ENCODE assay signal across 8 mouse cellular contexts in the genomic region with DNA sequence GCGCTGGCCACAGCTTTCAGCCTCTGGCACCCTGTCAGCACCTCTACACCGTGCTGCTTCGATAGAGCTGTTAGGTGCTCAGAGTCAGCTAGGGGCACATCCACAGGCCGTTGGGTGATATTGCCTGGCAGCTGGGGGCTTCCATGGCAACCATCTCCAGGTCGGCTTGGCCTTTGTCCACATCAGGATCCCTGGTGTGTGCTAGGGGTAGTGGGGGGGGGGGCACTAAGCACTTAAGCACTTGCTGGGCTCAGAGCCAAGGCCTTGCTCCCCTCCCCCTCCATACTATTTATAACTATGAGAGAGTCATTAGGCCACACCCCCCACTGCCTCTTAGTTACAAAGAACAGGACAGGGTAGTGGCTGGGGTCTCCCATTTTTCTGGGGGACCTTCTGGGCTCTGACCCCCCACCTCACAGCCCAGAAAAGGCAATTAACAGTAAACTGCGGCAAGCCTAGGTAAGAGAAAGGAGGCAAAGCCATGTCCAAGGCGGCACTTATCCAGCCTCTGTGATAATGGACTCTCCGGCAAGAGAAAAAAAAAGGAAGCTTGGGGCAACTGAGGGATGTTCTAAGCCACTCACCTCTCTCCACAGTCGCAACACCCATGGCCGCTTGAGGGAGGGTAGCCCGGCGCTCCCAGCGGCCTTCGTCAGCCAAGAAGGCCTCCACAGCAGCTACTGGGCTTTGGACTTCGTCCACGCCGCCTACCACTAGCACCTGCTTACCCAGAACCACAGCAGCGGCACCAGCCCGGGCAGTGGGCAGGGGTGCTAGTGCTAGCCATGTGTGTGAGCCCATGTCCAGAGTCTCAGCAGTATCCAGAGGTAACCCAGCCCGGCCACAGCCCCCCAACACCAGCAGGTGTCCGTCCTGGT. TPM values are rescaled to one million over a fixed set of nuclear protein-coding genes. Genes with fewer than 3 reads are reported as not detected.
DNase-seq lines count a peak whose midpoint lies in the region; ATAC-seq and TF ChIP-seq lines count a peak whose summit lies in the region.

No protein-coding gene starts in this region.

- TF ChIP-seq CTCF in heart, postnatal 0 days (IDR thresholded peaks at IDR 0.05; ENCODE audit: low read depth) = 0 out of 2 replicates have a peak, but pooled peaks have one; percentile 11

- H3K4me3 ChIP-seq in heart, postnatal 0 days (ENCODE audit: low read depth, low read length) = peak overlapping the region; percentile 65
- no peak overlapping the region for H3K4me3 ChIP-seq in limb, embryonic 11.5 days (ENCODE audit: low read depth, low read length)
- H3K4me3 ChIP-seq in midbrain, embryonic 15.5 days = peak overlapping the region; percentile 68

- H3K4me2 ChIP-seq in heart, postnatal 0 days (ENCODE audit: low read depth, low read length) = peak overlapping the region; percentile 98
- peak overlapping the region; percentile 95; the same call in 1 of the 2 replicates for H3K4me2 ChIP-seq in limb, embryonic 11.5 days (ENCODE audit: low read depth, severe bottlenecking)
- H3K4me2 ChIP-seq in midbrain, embryonic 15.5 days = peak overlapping the region; percentile 73

- peak; percentile 33 for DNase-seq in embryo, embryonic 10 days (ENCODE audit: low spot score)
- DNase-seq in embryo, embryonic 9.5 days (ENCODE audit: extremely low spot score) = no peak
- peak; percentile 89 for DNase-seq in heart, postnatal 0 days (ENCODE audit: low spot score)
- no peak for DNase-seq in limb, embryonic 11.5 days (ENCODE audit: low spot score)
- DNase-seq in ovary, postnatal 10 days (ENCODE audit: low spot score) = no peak
- DNase-seq in thymus, postnatal 36 days = no peak

- 33% methylated on average over 21 of the region's 21 CpGs for WGBS in heart, postnatal 0 days
- 77% methylated on average over 21 of the region's 21 CpGs for WGBS in limb, embryonic 11.5 days
- 41% methylated on average over 21 of the region's 21 CpGs for WGBS in midbrain, embryonic 15.5 days

- no peaks in the 10 kb centered on the region for H3K9me3 ChIP-seq in heart, postnatal 0 days (replicated peaks; ENCODE audit: control insufficient read depth, low read length)
- no peaks in the 10 kb centered on the region for H3K9me3 ChIP-seq in limb, embryonic 11.5 days (ENCODE audit: control insufficient read depth, low read length)
- H3K9me3 ChIP-seq in midbrain, embryonic 15.5 days = no peaks in the 10 kb centered on the region

- peak; percentile 81 for TF ChIP-seq EP300 in heart, postnatal 0 days (IDR thresholded peaks at IDR 0.05; ENCODE audit: low read depth)

- H3K4me1 ChIP-seq in heart, postnatal 0 days (ENCODE audit: control insufficient read depth, insufficient read depth) = peaks cover 26% of the 10 kb centered on the region
- H3K4me1 ChIP-seq in limb, embryonic 11.5 days (ENCODE audit: control insufficient read depth, insufficient read depth, low read length) = peaks cover 19% of the 10 kb centered on the region
- peaks cover 50% of the 10 kb centered on the region for H3K4me1 ChIP-seq in midbrain, embryonic 15.5 days

- peak overlapping the region; percentile 93 for H3K27ac ChIP-seq in heart, postnatal 0 days (ENCODE audit: low read depth)
- H3K27ac ChIP-seq in limb, embryonic 11.5 days (replicated peaks; ENCODE audit: low read depth, low read length) = no peak overlapping the region; the same call in 1 of the 2 replicates
- peak overlapping the region; percentile 87 for H3K27ac ChIP-seq in midbrain, embryonic 15.5 days

- 0 out of 2 replicates have a peak, but pooled peaks have one; percentile 15 for ATAC-seq in common myeloid progenitor, adult 5-6 weeks (replicated peaks; ENCODE audit: low read depth, poor library complexity, severe bottlenecking)
- peak; percentile 83 for ATAC-seq in heart, postnatal 0 days (ENCODE audit: insufficient read depth, low read depth)
- peak; percentile 11 for ATAC-seq in limb, embryonic 11.5 days (ENCODE audit: insufficient number of reproducible peaks, low FRiP score, low TSS enrichment, low read depth)
- ATAC-seq in midbrain, embryonic 15.5 days (replicated peaks) = peak; percentile 55

- peaks cover 12% of the 10 kb centered on the region for H3K36me3 ChIP-seq in heart, postnatal 0 days (replicated peaks; ENCODE audit: control insufficient read depth, insufficient read depth, low read length)
- H3K36me3 ChIP-seq in limb, embryonic 11.5 days (ENCODE audit: control insufficient read depth, insufficient read depth, low read length) = no peaks in the 10 kb centered on the region
- peaks cover 7% of the 10 kb centered on the region for H3K36me3 ChIP-seq in midbrain, embryonic 15.5 days (replicated peaks)

- no peaks in the 10 kb centered on the region for H3K27me3 ChIP-seq in heart, postnatal 0 days (ENCODE audit: control insufficient read depth, insufficient read depth, low read length)
- no peaks in the 10 kb centered on the region for H3K27me3 ChIP-seq in limb, embryonic 11.5 days (ENCODE audit: control insufficient read depth, insufficient read depth, low read length)
- no peaks in the 10 kb centered on the region for H3K27me3 ChIP-seq in midbrain, embryonic 15.5 days (replicated peaks)

- peak overlapping the region; percentile 24 for H3K9ac ChIP-seq in heart, postnatal 0 days (replicated peaks; ENCODE audit: low read depth, low read length)
- peak overlapping the region; percentile 17; the same call in 1 of the 2 replicates for H3K9ac ChIP-seq in limb, embryonic 11.5 days (ENCODE audit: low read length)
- H3K9ac ChIP-seq in midbrain, embryonic 15.5 days = peak overlapping the region; percentile 72

RNA-seq across cellular contexts. Expression of a gene that starts 9.8 kb away (rescaled TPM):
- 11.0 and 15.4 TPM in 2 replicates for total RNA-seq in common myeloid progenitor, adult 5-6 weeks (2017)
- 14.0 and 24.0 TPM in 2 replicates for total RNA-seq in heart, postnatal 0 days (2014; rRNA removed; ENCODE audit: low replicate concordance)
- 25.1 and 26.2 TPM in 2 replicates for polyA plus RNA-seq in heart, postnatal 0 days (2015; fragmentation: Nextera tagmentation; extraction: Ambion mirVana)
- 46.0 and 55.5 TPM in 2 replicates for polyA plus RNA-seq in limb, embryonic 11.5 days (2014; fragmentation: Nextera tagmentation; extraction: Ambion mirVana)
- polyA plus RNA-seq in midbrain, embryonic 15.5 days (2015; fragmentation: Nextera tagmentation; extraction: Ambion mirVana) = 70.2 and 71.4 TPM in 2 replicates

RNA-seq across cellular contexts. Expression of a gene that starts 10.8 kb away (rescaled TPM):
- total RNA-seq in common myeloid progenitor, adult 5-6 weeks (2017) = 6.8 and 8.2 TPM in 2 replicates
- total RNA-seq in heart, postnatal 0 days (2014; rRNA removed; ENCODE audit: low replicate concordance) = 180 and 186 TPM in 2 replicates
- 91.6 and 92.7 TPM in 2 replicates for polyA plus RNA-seq in heart, postnatal 0 days (2015; fragmentation: Nextera tagmentation; extraction: Ambion mirVana)
- 13.6 and 17.2 TPM in 2 replicates for polyA plus RNA-seq in limb, embryonic 11.5 days (2014; fragmentation: Nextera tagmentation; extraction: Ambion mirVana)
- polyA plus RNA-seq in midbrain, embryonic 15.5 days (2015; fragmentation: Nextera tagmentation; extraction: Ambion mirVana) = 82.8 and 87.3 TPM in 2 replicates

RNA-seq across cellular contexts. Expression of a gene that starts 14.2 kb away (rescaled TPM):
- total RNA-seq in common myeloid progenitor, adult 5-6 weeks (2017) = not detected in 2 replicates
- total RNA-seq in heart, postnatal 0 days (2014; rRNA removed; ENCODE audit: low replicate concordance) = not detected in 2 replicates
- not detected in 2 replicates for polyA plus RNA-seq in heart, postnatal 0 days (2015; fragmentation: Nextera tagmentation; extraction: Ambion mirVana)
- polyA plus RNA-seq in limb, embryonic 11.5 days (2014; fragmentation: Nextera tagmentation; extraction: Ambion mirVana) = not detected in 2 replicates
- polyA plus RNA-seq in midbrain, embryonic 15.5 days (2015; fragmentation: Nextera tagmentation; extraction: Ambion mirVana) = not detected in 2 replicates

RNA-seq across cellular contexts. Expression of a gene that starts 22.2 kb away (rescaled TPM):
- total RNA-seq in common myeloid progenitor, adult 5-6 weeks (2017) = 0.59 and 1.4 TPM in 2 replicates
- not detected in 2 replicates for total RNA-seq in heart, postnatal 0 days (2014; rRNA removed; ENCODE audit: low replicate concordance)
- 0.14 and 0.25 TPM in 2 replicates for polyA plus RNA-seq in heart, postnatal 0 days (2015; fragmentation: Nextera tagmentation; extraction: Ambion mirVana)
- 1.3 and 1.5 TPM in 2 replicates for polyA plus RNA-seq in limb, embryonic 11.5 days (2014; fragmentation: Nextera tagmentation; extraction: Ambion mirVana)
- 1.7 and 1.8 TPM in 2 replicates for polyA plus RNA-seq in midbrain, embryonic 15.5 days (2015; fragmentation: Nextera tagmentation; extraction: Ambion mirVana)

RNA-seq across cellular contexts. Expression of a gene that starts 29.0 kb away (rescaled TPM):
- total RNA-seq in common myeloid progenitor, adult 5-6 weeks (2017) = 0.15 and 0.37 TPM in 2 replicates
- 161 and 182 TPM in 2 replicates for total RNA-seq in heart, postnatal 0 days (2014; rRNA removed; ENCODE audit: low replicate concordance)
- polyA plus RNA-seq in heart, postnatal 0 days (2015; fragmentation: Nextera tagmentation; extraction: Ambion mirVana) = 44.4 and 50.8 TPM in 2 replicates
- polyA plus RNA-seq in limb, embryonic 11.5 days (2014; fragmentation: Nextera tagmentation; extraction: Ambion mirVana) = 18.0 and 18.9 TPM in 2 replicates
- 19.1 and 22.7 TPM in 2 replicates for polyA plus RNA-seq in midbrain, embryonic 15.5 days (2015; fragmentation: Nextera tagmentation; extraction: Ambion mirVana)

Comparison
In these comparisons a context has a peak if more than half of its experiments do, and no peak if none do; other contexts are left out.
1. DNase-seq: peak in embryo, embryonic 10 days (single experiment) and heart, postnatal 0 days (single experiment); none in embryo, embryonic 9.5 days (single experiment), limb, embryonic 11.5 days (single experiment), ovary, postnatal 10 days (single experiment) and thymus, postnatal 36 days (0 of 2).
2. ATAC-seq: peak in every context shown above with its lines; median percentile 83 in heart, postnatal 0 days; 55 in midbrain, embryonic 15.5 days; 15 in common myeloid progenitor, adult 5-6 weeks; 11 in limb, embryonic 11.5 days.
3. H3K9ac ChIP-seq: peak in every context shown above with its lines; median percentile 72 in midbrain, embryonic 15.5 days; 24 in heart, postnatal 0 days; 17 in limb, embryonic 11.5 days.
4. Peak in every context shown above with its lines, with median percentiles within 50 percentile points of each other: H3K4me2 ChIP-seq.